Comparison of ENCODE assay signal across 10 mouse cellular contexts in the genomic region with DNA sequence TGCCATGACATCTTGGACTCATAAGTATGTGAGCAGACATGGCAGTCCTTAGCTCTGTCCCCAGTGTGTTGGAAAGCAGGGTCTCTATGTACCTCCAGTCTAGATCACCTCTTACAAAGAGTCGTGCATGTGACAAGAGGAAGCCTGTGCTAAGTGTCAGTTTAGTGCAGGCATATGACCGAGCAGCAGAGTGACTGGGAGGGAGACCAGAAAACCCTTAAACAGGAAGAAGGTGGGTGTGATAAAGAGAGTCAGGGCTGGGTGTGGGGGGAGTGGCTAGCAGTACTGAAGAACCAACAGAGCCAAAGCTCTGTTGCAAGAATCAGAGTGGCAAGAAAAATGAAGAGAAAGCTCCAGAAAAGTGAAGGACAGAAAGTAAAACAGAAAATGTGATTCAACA. TPM values are rescaled to one million over a fixed set of nuclear protein-coding genes. Genes with fewer than 3 reads are reported as not detected.
DNase-seq lines count a peak whose midpoint lies in the region; ATAC-seq and TF ChIP-seq lines count a peak whose summit lies in the region.
"Had no signal": no experiment of that assay in that cellular context is flagged by ENCODE, and none has a peak within 500 bp of the region (broad histone marks: within the 10 kb centered on the region; RNA-seq: fewer than 3 reads in every experiment).

No protein-coding gene starts in this region.

- no peak for TF ChIP-seq CTCF in liver, adult 2 months (IDR thresholded peaks at IDR 0.05; ENCODE audit: low read depth, low read length)
- no peak for TF ChIP-seq CTCF in forebrain, postnatal 0 days (IDR thresholded peaks at IDR 0.05; ENCODE audit: low read depth)

- DNase-seq in midbrain, embryonic 14.5 days: no peak
- peak; percentile 16 for DNase-seq in liver, adult 2 months (ENCODE audit: extremely low read depth, low read depth, low spot score)
- DNase-seq in thymus, postnatal 4 days: peak; percentile 71
- no peak for DNase-seq in kidney, postnatal 14 days
- DNase-seq in forebrain, postnatal 0 days: no peak
- DNase-seq in cerebellum, adult 11-12 months: no peak
- DNase-seq: heart, postnatal 4 days had no signal

- 0 out of 2 replicates have a peak, but pooled peaks cover 3% of the 10 kb centered on the region for H3K27me3 ChIP-seq in midbrain, embryonic 14.5 days (ENCODE audit: control insufficient read depth, insufficient read depth, low read length)
- H3K27me3 ChIP-seq in midbrain, embryonic 16.5 days (ENCODE audit: control insufficient read depth, insufficient read depth, low read depth, low read length): no peaks in the 10 kb centered on the region
- H3K27me3 ChIP-seq in liver, adult 2 months (ENCODE audit: control insufficient read depth, insufficient read depth, low read length): no peaks in the 10 kb centered on the region
- no peaks in the 10 kb centered on the region for H3K27me3 ChIP-seq in forebrain, postnatal 0 days (ENCODE audit: insufficient read depth, low read length)

- peak; percentile 8; the same call in 1 of the 2 replicates for ATAC-seq in midbrain, embryonic 14.5 days (ENCODE audit: low FRiP score, low TSS enrichment)
- ATAC-seq in midbrain, embryonic 16.5 days: no peak
- ATAC-seq in monocyte, adult 5-6 weeks (replicated peaks; ENCODE audit: insufficient number of reproducible peaks, low FRiP score, low TSS enrichment, poor library complexity, severe bottlenecking): peak; percentile 81
- no peak for ATAC-seq in forebrain, postnatal 0 days

- WGBS in midbrain, embryonic 14.5 days: 82% methylated on average over 2 of the region's 2 CpGs
- 76% methylated on average over 2 of the region's 2 CpGs for WGBS in midbrain, embryonic 16.5 days
- 73% methylated on average over 2 of the region's 2 CpGs for WGBS in liver, adult 2 months
- 80% methylated on average over 2 of the region's 2 CpGs for WGBS in forebrain, postnatal 0 days

- H3K9ac ChIP-seq in midbrain, embryonic 14.5 days (replicated peaks; ENCODE audit: low read length): no peak overlapping the region
- H3K9ac ChIP-seq in midbrain, embryonic 16.5 days (ENCODE audit: low read depth, low read length): no peak overlapping the region
- no peak overlapping the region for H3K9ac ChIP-seq in liver, adult 2 months (ENCODE audit: low read depth, low read length)
- no peak overlapping the region for H3K9ac ChIP-seq in forebrain, postnatal 0 days

- no peak overlapping the region for H3K4me3 ChIP-seq in midbrain, embryonic 14.5 days (replicated peaks; ENCODE audit: low read depth, low read length)
- H3K4me3 ChIP-seq in midbrain, embryonic 16.5 days (ENCODE audit: low read depth, low read length): no peak overlapping the region
- H3K4me3 ChIP-seq in liver, adult 2 months (ENCODE audit: insufficient read depth, low read depth, low read length): no peak overlapping the region
- H3K4me3 ChIP-seq in forebrain, postnatal 0 days (ENCODE audit: low read depth, low read length): no peak overlapping the region
- H3K4me3 ChIP-seq: forebrain, embryonic 10.5 days had no signal

- no peaks in the 10 kb centered on the region for H3K4me1 ChIP-seq in midbrain, embryonic 14.5 days (ENCODE audit: control insufficient read depth, insufficient read depth, low read length)
- H3K4me1 ChIP-seq in midbrain, embryonic 16.5 days (ENCODE audit: control insufficient read depth, insufficient read depth, low read length): no peaks in the 10 kb centered on the region
- peaks cover 2% of the 10 kb centered on the region for H3K4me1 ChIP-seq in liver, adult 2 months (ENCODE audit: control insufficient read depth, insufficient read depth, low read length)
- H3K4me1 ChIP-seq in forebrain, postnatal 0 days (ENCODE audit: insufficient read depth): no peaks in the 10 kb centered on the region
- H3K4me1 ChIP-seq: forebrain, embryonic 10.5 days had no signal

- TF ChIP-seq POLR2A in liver, adult 2 months (IDR thresholded peaks at IDR 0.05; ENCODE audit: extremely low read depth, insufficient read depth, low read length): no peak

- no peaks in the 10 kb centered on the region for H3K36me3 ChIP-seq in midbrain, embryonic 14.5 days (ENCODE audit: control insufficient read depth, insufficient read depth, low read length)
- H3K36me3 ChIP-seq in midbrain, embryonic 16.5 days (ENCODE audit: control insufficient read depth, insufficient read depth, low read length): no peaks in the 10 kb centered on the region
- no peaks in the 10 kb centered on the region for H3K36me3 ChIP-seq in liver, adult 2 months (ENCODE audit: control insufficient read depth, insufficient read depth, low read length)
- H3K36me3 ChIP-seq in forebrain, postnatal 0 days (ENCODE audit: insufficient read depth): no peaks in the 10 kb centered on the region
- H3K36me3 ChIP-seq: forebrain, embryonic 10.5 days had no signal

- no peaks in the 10 kb centered on the region for H3K79me2 ChIP-seq in liver, adult 2 months (ENCODE audit: control insufficient read depth, insufficient read depth, low read length)

- no peak overlapping the region for H3K27ac ChIP-seq in midbrain, embryonic 14.5 days (replicated peaks; ENCODE audit: low read depth, low read length)
- H3K27ac ChIP-seq in midbrain, embryonic 16.5 days (ENCODE audit: low read length): no peak overlapping the region
- H3K27ac ChIP-seq in liver, adult 2 months (replicated peaks; ENCODE audit: insufficient read depth, low read depth, low read length): no peak overlapping the region
- no peak overlapping the region for H3K27ac ChIP-seq in forebrain, postnatal 0 days (ENCODE audit: low read depth, low read length)
- H3K27ac ChIP-seq: forebrain, embryonic 10.5 days had no signal

- H3K9me3 ChIP-seq in midbrain, embryonic 14.5 days (ENCODE audit: control insufficient read depth, low read length): no peaks in the 10 kb centered on the region; the same call in 1 of the 2 replicates
- H3K9me3 ChIP-seq in midbrain, embryonic 16.5 days (replicated peaks; ENCODE audit: control insufficient read depth, low read length, poor library complexity, severe bottlenecking): no peaks in the 10 kb centered on the region
- H3K9me3 ChIP-seq in forebrain, postnatal 0 days (ENCODE audit: low read length): no peaks in the 10 kb centered on the region
- H3K9me3 ChIP-seq: forebrain, embryonic 10.5 days had no signal

- no peak overlapping the region for H3K4me2 ChIP-seq in midbrain, embryonic 14.5 days (ENCODE audit: low read length)
- no peak overlapping the region for H3K4me2 ChIP-seq in midbrain, embryonic 16.5 days (ENCODE audit: low read length)
- H3K4me2 ChIP-seq in forebrain, postnatal 0 days (ENCODE audit: low read depth): no peak overlapping the region

RNA-seq across cellular contexts. Expression of a gene that starts 15.3 kb away (rescaled TPM):
- polyA plus RNA-seq in midbrain, embryonic 14.5 days (2014; fragmentation: Nextera tagmentation; extraction: Ambion mirVana): 3.6 and 5.4 TPM in 2 replicates
- polyA plus RNA-seq in midbrain, embryonic 16.5 days (2015; fragmentation: Nextera tagmentation; extraction: Ambion mirVana): 7.1 and 7.8 TPM in 2 replicates
- 1.6 and 1.8 TPM in 2 replicates for total RNA-seq in liver, adult 2 months (2014; rRNA removed)
- polyA plus RNA-seq in liver, adult 2 months (2012; rRNA removed): 0.29 and 0.41 TPM in 2 replicates
- 32.2 to 112 TPM (median 35.0 TPM) in 3 replicates for total RNA-seq in monocyte, adult 5-6 weeks (2017)
- 4.3 and 4.8 TPM in 2 replicates for total RNA-seq in forebrain, postnatal 0 days (2014; rRNA removed)
- 3.2 and 5.2 TPM in 2 replicates for polyA plus RNA-seq in forebrain, postnatal 0 days (2015; fragmentation: Nextera tagmentation; extraction: Ambion mirVana)

Comparison
In these comparisons a context has a peak if more than half of its experiments do, and no peak if none do; other contexts are left out.
1. ATAC-seq: peak in midbrain, embryonic 14.5 days (single experiment) and monocyte, adult 5-6 weeks (single experiment); none in midbrain, embryonic 16.5 days (single experiment) and forebrain, postnatal 0 days (single experiment).
2. DNase-seq: peak in liver, adult 2 months (single experiment) and thymus, postnatal 4 days (single experiment); none in midbrain, embryonic 14.5 days (single experiment), kidney, postnatal 14 days (single experiment), forebrain, postnatal 0 days (single experiment) and cerebellum, adult 11-12 months (single experiment).